Mouse (Mus musculus): ENCODE data around the gene Rbm7. TPM values are rescaled to one million over a fixed set of nuclear protein-coding genes. Genes with fewer than 3 reads are reported as not detected.
A peak's percentile ranks its signal among the peaks of the same experiment; 100 is the strongest.
"Not testable (repeated sequence)": the region's sequence is repeated elsewhere in the genome, so short reads cannot be mapped to it uniquely, and the experiment has no call there.

Rbm7 gene
- polyA plus RNA-seq, 1 experiment from 2014 or later, result 122 TPM

- 15% methylated on average over 1 of the region's 1 CpGs for WGBS
- Histone ChIP-seq H3K4me2 (replicated peaks; ENCODE audit: low read depth, low read length) (no peak overlapping the region), H3K4me1 (replicated peaks; ENCODE audit: control insufficient read depth, insufficient read depth, low read length) (no peaks in the 10 kb centered on the region), H3K9me3 (ENCODE audit: control insufficient read depth, low read length) (no peaks in the 10 kb centered on the region), H3K9ac (ENCODE audit: low read depth, low read length) (no peak overlapping the region), H3K27ac (ENCODE audit: low read depth, low read length) (no peak overlapping the region), H3K27me3 (ENCODE audit: control insufficient read depth, insufficient read depth, low read length) (no peaks in the 10 kb centered on the region), H3K4me3 (ENCODE audit: low read depth, low read length) (no peak overlapping the region), H3K36me3 (ENCODE audit: control insufficient read depth, insufficient read depth, low read length) (no peaks in the 10 kb centered on the region)
- ATAC-seq (ENCODE audit: low FRiP score), result no peak
- no peak for DNase-seq (ENCODE audit: low spot score)
Measured at GRCm38 (mm10) chr9:48525566-48525965, 30.5 kb upstream of the Rbm7 start.

GRCm38 (mm10) chr9:48520405-48520804, 25.3 kb upstream of the Rbm7 start:
- DNase-seq (ENCODE audit: low spot score); H3K4me3 ChIP-seq (ENCODE audit: low read depth, low read length); H3K4me1 ChIP-seq (replicated peaks; ENCODE audit: control insufficient read depth, insufficient read depth, low read length); H3K36me3 ChIP-seq (ENCODE audit: control insufficient read depth, insufficient read depth, low read length); H3K4me2 ChIP-seq (replicated peaks; ENCODE audit: low read depth, low read length); H3K9me3 ChIP-seq (ENCODE audit: control insufficient read depth, low read length); H3K27ac ChIP-seq (ENCODE audit: low read depth, low read length); H3K9ac ChIP-seq (ENCODE audit: low read depth, low read length); ATAC-seq (ENCODE audit: low FRiP score); H3K27me3 ChIP-seq (ENCODE audit: control insufficient read depth, insufficient read depth, low read length): not testable (repeated sequence)
- no CpG with 5 or more reads among the region's 7 CpGs for WGBS

GRCm38 (mm10) chr9:48517372-48518130, 22.5 kb upstream of the Rbm7 start:
- WGBS, result 65% methylated on average over 19 of the region's 19 CpGs
- H3K27me3 ChIP-seq (ENCODE audit: control insufficient read depth, insufficient read depth, low read length), result no peaks in the 10 kb centered on the region
- DNase-seq (ENCODE audit: low spot score) (peak; percentile 13), ATAC-seq (ENCODE audit: low FRiP score) (no peak)
- H3K9me3 ChIP-seq (ENCODE audit: control insufficient read depth, low read length), result no peaks in the 10 kb centered on the region
- no peak overlapping the region for H3K4me3 ChIP-seq (ENCODE audit: low read depth, low read length)
- H3K4me1 ChIP-seq (replicated peaks; ENCODE audit: control insufficient read depth, insufficient read depth, low read length), result no peaks in the 10 kb centered on the region
- H3K4me2 ChIP-seq (replicated peaks; ENCODE audit: low read depth, low read length), result no peak overlapping the region
- no peaks in the 10 kb centered on the region for H3K36me3 ChIP-seq (ENCODE audit: control insufficient read depth, insufficient read depth, low read length)
- 0 out of 2 replicates have a peak overlapping the region, but pooled peaks have one; percentile 4 for H3K27ac ChIP-seq (ENCODE audit: low read depth, low read length)
- no peak overlapping the region for H3K9ac ChIP-seq (ENCODE audit: low read depth, low read length)

- no peak for ATAC-seq (ENCODE audit: low FRiP score)
- no peaks in the 10 kb centered on the region for H3K36me3 ChIP-seq (ENCODE audit: control insufficient read depth, insufficient read depth, low read length)
- no peak overlapping the region for H3K27ac ChIP-seq (ENCODE audit: low read depth, low read length)
- 90% methylated on average over 11 of the region's 11 CpGs for WGBS
- H3K9me3 ChIP-seq (ENCODE audit: control insufficient read depth, low read length), result no peaks in the 10 kb centered on the region
- no peak for DNase-seq (ENCODE audit: low spot score)
- H3K27me3 ChIP-seq (ENCODE audit: control insufficient read depth, insufficient read depth, low read length), result no peaks in the 10 kb centered on the region
- H3K4me2 ChIP-seq (replicated peaks; ENCODE audit: low read depth, low read length), result no peak overlapping the region
- H3K4me1 ChIP-seq (replicated peaks; ENCODE audit: control insufficient read depth, insufficient read depth, low read length), result no peaks in the 10 kb centered on the region
- no peak overlapping the region for H3K4me3 ChIP-seq (ENCODE audit: low read depth, low read length)
- no peak overlapping the region for H3K9ac ChIP-seq (ENCODE audit: low read depth, low read length)
Measured at GRCm38 (mm10) chr9:48516615-48517371, 21.7 kb upstream of the Rbm7 start.

- ATAC-seq (ENCODE audit: low FRiP score) (no peak), DNase-seq (ENCODE audit: low spot score) (no peak)
- Histone ChIP-seq H3K4me1 (replicated peaks; ENCODE audit: control insufficient read depth, insufficient read depth, low read length) (no peaks in the 10 kb centered on the region), H3K9me3 (ENCODE audit: control insufficient read depth, low read length) (no peaks in the 10 kb centered on the region), H3K9ac (ENCODE audit: low read depth, low read length) (no peak overlapping the region), H3K27me3 (ENCODE audit: control insufficient read depth, insufficient read depth, low read length) (no peaks in the 10 kb centered on the region), H3K27ac (ENCODE audit: low read depth, low read length) (no peak overlapping the region), H3K4me2 (replicated peaks; ENCODE audit: low read depth, low read length) (no peak overlapping the region), H3K4me3 (ENCODE audit: low read depth, low read length) (no peak overlapping the region), H3K36me3 (ENCODE audit: control insufficient read depth, insufficient read depth, low read length) (no peaks in the 10 kb centered on the region)
- WGBS, result 95% methylated on average over 1 of the region's 1 CpGs
Measured at GRCm38 (mm10) chr9:48515332-48515731, 20.2 kb upstream of the Rbm7 start.

- ATAC-seq (ENCODE audit: low FRiP score) (no peak), DNase-seq (ENCODE audit: low spot score) (no peak)
- Histone ChIP-seq H3K27ac (ENCODE audit: low read depth, low read length) (no peak overlapping the region), H3K9ac (ENCODE audit: low read depth, low read length) (no peak overlapping the region), H3K27me3 (ENCODE audit: control insufficient read depth, insufficient read depth, low read length) (no peaks in the 10 kb centered on the region), H3K4me2 (replicated peaks; ENCODE audit: low read depth, low read length) (no peak overlapping the region), H3K9me3 (ENCODE audit: control insufficient read depth, low read length) (no peaks in the 10 kb centered on the region), H3K4me3 (ENCODE audit: low read depth, low read length) (no peak overlapping the region), H3K4me1 (replicated peaks; ENCODE audit: control insufficient read depth, insufficient read depth, low read length) (no peaks in the 10 kb centered on the region), H3K36me3 (ENCODE audit: control insufficient read depth, insufficient read depth, low read length) (no peaks in the 10 kb centered on the region)
- WGBS, result 88% methylated on average over 5 of the region's 5 CpGs
Measured at GRCm38 (mm10) chr9:48510134-48510533, 15.0 kb upstream of the Rbm7 start.

- no peaks in the 10 kb centered on the region for H3K4me1 ChIP-seq (replicated peaks; ENCODE audit: control insufficient read depth, insufficient read depth, low read length)
- 80% methylated on average over 8 of the region's 8 CpGs for WGBS
- H3K4me3 ChIP-seq (ENCODE audit: low read depth, low read length), result no peak overlapping the region
- H3K36me3 ChIP-seq (ENCODE audit: control insufficient read depth, insufficient read depth, low read length), result no peaks in the 10 kb centered on the region
- no peaks in the 10 kb centered on the region for H3K9me3 ChIP-seq (ENCODE audit: control insufficient read depth, low read length)
- ATAC-seq (ENCODE audit: low FRiP score) (no peak), DNase-seq (ENCODE audit: low spot score) (no peak)
- no peak overlapping the region for H3K9ac ChIP-seq (ENCODE audit: low read depth, low read length)
- no peak overlapping the region for H3K27ac ChIP-seq (ENCODE audit: low read depth, low read length)
- no peaks in the 10 kb centered on the region for H3K27me3 ChIP-seq (ENCODE audit: control insufficient read depth, insufficient read depth, low read length)
- H3K4me2 ChIP-seq (replicated peaks; ENCODE audit: low read depth, low read length), result no peak overlapping the region
Measured at GRCm38 (mm10) chr9:48504741-48505365, 9.8 kb upstream of the Rbm7 start.

GRCm38 (mm10) chr9:48503001-48503400, 7.9 kb upstream of the Rbm7 start:
- no peak overlapping the region for H3K9ac ChIP-seq (ENCODE audit: low read depth, low read length)
- H3K36me3 ChIP-seq (ENCODE audit: control insufficient read depth, insufficient read depth, low read length), result no peaks in the 10 kb centered on the region
- no peak overlapping the region for H3K4me3 ChIP-seq (ENCODE audit: low read depth, low read length)
- no peaks in the 10 kb centered on the region for H3K4me1 ChIP-seq (replicated peaks; ENCODE audit: control insufficient read depth, insufficient read depth, low read length)
- ATAC-seq (ENCODE audit: low FRiP score) (no peak), DNase-seq (ENCODE audit: low spot score) (no peak)
- no peaks in the 10 kb centered on the region for H3K9me3 ChIP-seq (ENCODE audit: control insufficient read depth, low read length)
- 74% methylated on average over 2 of the region's 2 CpGs for WGBS
- no peak overlapping the region for H3K27ac ChIP-seq (ENCODE audit: low read depth, low read length)
- H3K27me3 ChIP-seq (ENCODE audit: control insufficient read depth, insufficient read depth, low read length), result no peaks in the 10 kb centered on the region
- H3K4me2 ChIP-seq (replicated peaks; ENCODE audit: low read depth, low read length), result no peak overlapping the region

Data from hindbrain, embryonic 11.5 days (tissue).